Mouse (Mus musculus): ENCODE data around the gene Fgfrl1.

Fgfrl1 gene

DNA sequence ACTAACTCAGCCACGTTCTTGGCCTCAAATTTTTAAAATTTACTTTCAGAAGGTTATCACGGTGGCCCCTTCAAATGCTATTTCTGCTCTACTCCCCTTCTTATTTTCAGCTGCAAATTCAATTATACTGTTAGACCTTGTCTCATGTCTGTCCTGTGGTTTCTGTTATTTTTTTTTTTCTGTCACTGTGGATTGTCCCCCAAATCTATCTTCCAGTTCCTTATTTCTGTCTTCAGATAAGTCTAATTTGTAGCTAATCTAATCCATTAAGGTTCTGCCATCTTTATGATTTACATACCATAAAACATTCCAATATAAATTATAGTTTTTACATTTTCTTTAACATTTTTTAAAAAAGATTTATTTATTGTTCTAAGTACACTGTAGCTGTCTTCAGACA, 24.8 kb upstream of the Fgfrl1 start:
- DNase-seq (ENCODE audit: low read depth, low spot score): no peak

DNA sequence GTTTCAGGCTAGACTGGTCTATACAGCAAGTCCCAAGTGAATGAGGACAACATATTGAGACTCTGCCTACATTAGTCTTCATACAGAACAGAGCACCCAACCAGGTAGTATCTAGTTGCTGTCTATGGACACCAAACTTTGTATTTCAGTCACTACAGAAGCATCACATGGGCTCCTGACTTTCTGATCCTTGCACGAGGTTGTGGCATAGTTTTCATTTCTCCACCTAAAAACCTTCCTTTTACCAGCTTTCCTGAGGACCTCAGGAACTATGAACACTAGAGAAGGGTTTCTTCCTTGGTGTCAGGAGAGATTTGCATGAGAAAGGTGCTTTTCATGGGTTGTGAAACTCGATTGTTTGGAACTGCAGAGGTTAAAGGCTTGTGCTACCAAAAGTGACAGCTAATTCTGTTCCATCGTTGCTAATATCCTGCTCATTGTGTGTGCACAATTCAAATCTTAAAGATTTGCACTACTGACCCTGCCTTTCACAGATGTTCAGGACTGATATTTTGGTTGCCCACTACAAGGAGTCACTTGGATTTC, 23.7 kb upstream of the Fgfrl1 start:
- no peak for DNase-seq (ENCODE audit: low read depth, low spot score)

DNA sequence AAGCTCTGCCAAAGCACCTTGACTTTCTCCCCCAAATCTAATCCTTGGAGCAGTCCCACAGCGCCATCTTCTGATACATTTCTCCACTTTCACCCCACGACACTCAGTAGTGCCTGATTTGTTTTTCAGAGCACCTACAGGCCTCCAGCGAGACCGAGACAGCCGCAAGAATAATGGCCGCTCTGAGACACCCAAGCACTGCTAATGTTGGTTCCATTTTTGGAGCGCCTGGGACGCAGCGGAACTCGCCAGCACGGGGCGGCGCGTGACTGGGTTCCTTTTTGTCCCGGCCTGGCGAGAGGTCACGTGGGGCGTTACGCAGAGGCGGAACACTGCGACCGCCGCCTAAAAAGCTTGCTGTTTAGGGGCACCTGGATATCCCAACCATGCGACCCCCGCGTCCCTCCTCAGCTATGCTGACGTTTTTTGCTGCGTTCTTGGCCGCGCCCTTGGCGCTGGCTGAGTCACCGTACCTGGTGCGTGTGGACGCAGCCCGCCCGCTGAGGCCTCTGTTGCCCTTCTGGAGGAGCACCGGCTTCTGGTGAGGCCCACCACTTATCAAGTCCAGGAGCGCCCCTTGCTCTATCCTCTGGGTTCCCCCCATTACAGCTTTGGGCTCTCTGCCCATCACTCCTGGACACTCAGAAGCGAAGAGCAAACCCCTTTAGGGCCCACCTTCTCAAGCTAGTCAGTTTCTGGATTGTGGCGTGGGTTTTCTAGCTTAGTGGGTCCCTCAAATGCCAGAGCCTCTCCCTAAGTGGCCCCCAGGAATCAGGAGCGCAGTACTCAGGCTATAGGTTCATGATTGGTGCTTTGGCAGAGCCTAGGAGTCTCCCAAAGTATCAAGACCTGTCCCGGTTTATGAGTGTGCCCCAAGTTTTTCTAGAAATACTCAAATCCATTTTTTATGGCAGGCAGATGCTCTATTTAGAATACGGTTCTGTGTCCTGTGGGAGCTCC, 22.9 kb upstream of the Fgfrl1 start, which contains the start of gene Dgkq:
Dgkq (minus strand) TSS at position 696 of the 960 bp plus-strand sequence.
- no peak for DNase-seq (ENCODE audit: low read depth, low spot score)

DNA sequence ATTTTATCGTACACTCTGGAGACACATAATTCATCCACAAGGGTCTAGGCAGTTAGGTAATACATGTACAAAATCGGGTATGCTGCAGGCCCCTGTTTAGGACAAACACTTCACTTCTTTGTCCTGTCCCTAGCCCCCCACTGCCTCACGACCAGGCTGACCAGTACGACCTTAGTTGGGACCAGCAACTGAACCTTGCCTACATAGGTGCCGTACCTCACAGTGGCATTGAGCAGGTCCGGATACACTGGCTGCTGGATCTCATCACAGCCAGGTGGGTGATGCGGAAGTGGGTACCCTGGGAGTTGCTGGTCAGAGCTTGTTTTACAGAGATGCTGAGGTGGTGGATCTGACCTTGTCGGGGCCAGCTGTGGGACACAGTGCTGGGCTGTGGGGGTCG, 22.2 kb upstream of the Fgfrl1 start:
- no peak for DNase-seq (ENCODE audit: low read depth, low spot score)

DNA sequence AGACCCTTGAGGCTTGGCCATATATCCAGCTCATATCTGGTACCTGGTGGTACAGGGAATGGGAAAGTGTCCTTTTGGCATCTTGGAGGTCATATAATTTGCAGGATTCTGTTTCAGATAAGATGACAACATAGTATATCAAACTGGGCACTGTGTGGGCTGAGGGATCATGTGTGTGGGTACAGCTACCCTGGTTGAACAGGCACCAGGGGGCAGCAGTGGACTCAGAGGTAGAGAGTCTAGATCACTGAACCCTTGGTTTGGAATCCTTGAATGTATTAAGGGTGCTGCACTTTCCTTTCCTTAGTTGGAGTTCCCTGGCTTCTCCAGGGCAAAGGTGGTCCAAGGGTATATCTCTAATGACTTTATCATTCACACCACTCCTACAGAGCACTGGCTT, 21.4 kb upstream of the Fgfrl1 start:
- no peak for DNase-seq (ENCODE audit: low read depth, low spot score)

DNA sequence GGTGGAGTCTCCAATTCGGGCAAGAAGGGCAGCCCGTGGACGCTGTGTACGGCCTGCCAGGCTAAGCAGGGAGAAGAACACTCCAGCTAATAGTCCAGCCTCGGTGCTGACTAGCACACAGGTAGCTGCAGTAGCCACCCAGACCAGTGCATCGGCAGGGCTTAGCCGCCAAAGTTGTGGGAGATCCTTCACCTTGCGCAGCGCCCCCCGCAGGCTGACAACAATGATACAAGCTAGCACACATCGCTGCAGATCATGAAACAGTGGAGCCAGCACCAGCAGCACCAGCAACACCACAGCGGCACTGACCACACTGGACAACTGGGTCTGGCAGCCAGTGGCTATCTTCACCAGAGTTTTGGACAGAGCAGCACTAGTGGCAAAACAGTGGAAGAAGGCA, 20.4 kb upstream of the Fgfrl1 start:
- DNase-seq (ENCODE audit: low read depth, low spot score): no peak

DNA sequence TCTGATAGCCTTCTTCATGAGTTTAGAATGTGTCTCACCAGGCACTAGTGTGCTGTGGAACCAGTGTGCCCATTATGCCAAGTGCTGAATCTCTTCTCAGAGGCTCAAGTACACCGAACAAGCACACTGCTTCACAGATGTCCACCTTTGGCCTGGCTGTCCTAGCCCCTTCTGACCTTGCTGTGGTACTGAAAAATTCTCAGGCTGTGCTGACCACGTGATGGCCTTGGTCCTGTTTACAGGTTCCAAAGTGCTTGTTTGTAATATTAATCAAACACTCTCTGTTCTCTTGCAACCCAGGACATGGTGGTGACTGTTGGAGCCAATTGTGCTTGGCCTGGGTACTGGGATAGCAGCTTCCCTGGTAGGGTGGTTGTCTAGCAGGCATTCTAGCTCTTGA, 17.6 kb upstream of the Fgfrl1 start:
- no peak for DNase-seq (ENCODE audit: low read depth, low spot score)

DNA sequence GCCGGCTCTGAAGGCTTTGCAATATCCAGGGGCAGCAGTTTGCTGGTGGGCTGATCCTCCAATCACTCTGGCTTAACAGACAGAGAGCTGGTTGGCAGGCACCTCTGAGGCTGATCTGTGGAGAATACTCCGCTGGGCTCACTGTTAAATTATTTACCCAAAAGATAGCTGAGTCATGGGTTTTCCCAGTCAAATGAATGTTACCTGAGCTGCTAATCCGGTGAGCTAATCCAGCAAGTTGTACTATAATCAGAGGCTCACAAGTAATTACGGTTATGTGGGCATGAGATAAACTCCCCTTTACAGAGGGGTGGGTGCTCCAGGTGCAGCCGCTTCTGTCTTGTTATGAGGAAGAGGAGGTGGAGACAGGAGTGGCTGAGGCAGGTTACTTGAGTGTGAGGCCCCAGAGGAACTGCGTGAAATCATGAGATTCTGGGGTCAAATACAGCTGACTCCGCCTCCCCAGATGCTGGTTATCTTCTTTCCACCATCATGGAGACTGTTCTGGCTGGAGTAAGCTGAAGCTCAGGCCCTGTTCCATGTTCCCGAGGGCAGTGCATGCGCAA, 16.8 kb upstream of the Fgfrl1 start, which contains the start of gene Slc26a1:
Slc26a1 (minus strand) TSS at position 319 of the 566 bp plus-strand sequence.
- DNase-seq (ENCODE audit: low read depth, low spot score): no peak

DNA sequence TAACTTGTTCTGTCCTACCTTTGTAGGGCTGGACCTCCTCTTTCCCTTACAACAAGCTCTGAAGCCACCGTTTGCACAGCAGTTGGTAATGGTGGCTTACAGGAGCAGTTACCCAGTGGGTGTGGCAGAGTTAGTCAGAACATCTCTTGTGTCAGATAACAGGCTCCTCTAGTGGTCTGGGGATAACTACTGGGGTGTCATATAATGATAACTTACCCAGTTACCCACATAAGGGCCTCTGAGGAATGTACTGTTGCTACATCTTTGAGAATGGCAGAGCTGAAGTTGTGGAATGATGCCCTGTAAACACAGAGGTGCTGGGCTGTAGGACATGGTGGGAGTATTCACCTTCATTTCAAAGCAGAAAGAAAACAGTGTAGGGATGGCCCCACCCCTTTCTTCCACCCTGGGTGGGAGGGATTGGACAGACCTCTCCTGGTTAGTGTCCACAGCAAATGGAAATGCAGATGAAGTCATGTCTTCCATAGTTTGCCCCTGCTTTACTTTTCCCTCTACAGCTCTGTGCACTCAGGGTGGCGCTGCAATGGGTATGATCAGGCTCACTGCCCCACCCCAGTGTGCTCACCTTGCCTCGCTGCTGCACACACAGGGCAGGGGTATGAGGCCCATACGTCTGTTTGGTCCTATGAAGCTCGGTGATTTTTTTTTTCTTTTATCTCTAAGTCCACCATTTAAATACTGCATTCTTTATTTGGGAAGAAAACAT, 15.2 kb upstream of the Fgfrl1 start:
- no peak for DNase-seq (ENCODE audit: low read depth, low spot score)

DNA sequence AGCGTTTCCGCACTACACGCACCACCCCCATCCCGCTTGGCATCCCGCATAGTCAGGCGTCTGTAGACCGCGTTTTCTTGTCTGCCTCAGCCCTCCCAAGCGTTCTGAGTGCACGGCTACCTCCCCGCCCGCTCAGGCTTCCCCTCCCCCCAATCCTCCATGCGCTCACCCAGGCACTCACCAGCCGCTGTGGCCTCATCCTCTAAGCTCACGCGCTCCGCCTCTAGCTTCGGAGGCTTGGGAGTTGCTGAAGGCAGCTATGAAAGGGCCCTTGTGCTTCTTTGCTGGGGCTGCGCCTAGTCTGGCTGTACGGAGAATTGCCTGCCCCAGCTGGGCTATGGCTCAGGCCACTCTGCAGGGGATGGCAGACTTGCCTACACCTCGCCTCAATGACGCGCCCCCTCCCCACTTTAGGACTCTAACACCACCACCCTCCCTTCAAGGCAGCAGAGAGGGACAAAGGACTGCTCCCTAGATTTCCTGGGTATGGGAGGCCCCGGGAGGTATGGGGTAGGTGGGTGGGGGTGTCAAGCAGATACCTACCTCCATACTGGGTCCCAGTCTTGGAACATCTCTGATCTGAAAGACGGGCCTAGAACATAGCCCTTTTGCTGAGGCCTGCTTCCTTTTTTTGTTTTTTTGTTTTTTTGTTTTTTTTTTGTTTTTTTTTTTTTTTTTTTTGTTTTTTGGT, 14.4 kb upstream of the Fgfrl1 start:
- DNase-seq (ENCODE audit: low read depth, low spot score): no peak

DNA sequence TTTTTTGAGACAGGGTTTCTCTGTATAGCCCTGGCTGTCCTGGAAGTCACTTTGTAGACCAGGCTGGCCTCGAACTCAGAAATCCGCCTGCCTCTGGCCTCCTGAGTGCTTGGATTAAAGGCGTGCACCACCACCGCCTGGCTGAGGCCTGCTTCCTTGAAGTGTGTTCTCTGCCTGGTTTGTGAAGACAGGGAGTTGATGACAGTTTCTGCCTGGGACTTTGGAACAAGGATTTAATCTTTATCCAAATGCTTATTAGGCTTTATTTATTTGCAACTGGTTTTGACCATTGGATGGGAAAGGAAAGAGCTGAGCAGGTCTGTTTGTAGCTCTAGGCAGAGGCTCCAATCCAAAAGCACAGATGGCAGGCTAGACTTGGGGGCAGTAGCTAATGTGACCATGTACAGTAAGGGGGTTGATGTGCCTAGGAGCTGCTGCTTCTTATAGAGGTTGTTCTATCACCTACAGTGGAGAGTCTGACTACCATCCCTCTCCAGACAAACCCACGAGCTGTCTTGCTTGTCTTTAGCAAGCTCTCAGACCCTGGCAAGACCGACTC, 13.8 kb upstream of the Fgfrl1 start:
- DNase-seq (ENCODE audit: low read depth, low spot score): no peak

DNA sequence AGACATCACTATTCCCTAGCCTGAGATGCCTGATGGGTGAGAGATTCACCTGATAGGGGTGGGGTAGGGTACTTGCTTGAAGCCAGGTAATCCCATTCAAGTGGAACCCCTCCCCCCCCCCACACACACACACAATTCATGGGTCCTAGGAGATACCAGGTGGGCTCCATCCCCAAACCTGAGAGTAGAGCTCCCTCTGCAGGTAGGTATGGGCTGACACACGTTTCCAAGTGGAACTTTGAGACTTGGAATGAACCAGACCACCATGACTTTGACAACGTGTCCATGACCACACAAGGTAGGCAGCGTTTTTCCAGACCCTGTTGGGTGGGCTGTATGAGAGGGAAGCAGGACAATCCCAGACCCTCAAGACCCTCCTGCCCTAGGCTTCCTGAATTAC, 12.3 kb upstream of the Fgfrl1 start:
- DNase-seq (ENCODE audit: low read depth, low spot score): no peak

DNA sequence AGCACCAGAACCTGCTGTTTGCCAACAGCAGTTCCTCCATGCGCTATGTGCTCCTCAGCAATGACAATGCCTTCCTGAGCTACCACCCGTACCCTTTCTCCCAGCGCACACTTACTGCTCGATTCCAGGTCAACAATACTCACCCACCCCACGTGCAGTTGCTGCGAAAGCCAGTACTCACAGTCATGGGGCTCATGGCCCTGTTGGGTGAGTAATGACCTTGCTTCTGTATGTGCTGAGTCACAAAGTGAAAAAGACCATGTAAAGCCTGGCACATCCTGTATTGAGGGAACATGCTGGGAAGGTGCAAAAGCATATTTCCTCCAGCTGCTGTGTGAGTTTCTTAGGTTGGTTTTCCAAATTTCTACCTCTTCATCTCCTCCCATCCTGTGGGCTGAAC, 11.3 kb upstream of the Fgfrl1 start:
- DNase-seq (ENCODE audit: low read depth, low spot score): no peak

DNA sequence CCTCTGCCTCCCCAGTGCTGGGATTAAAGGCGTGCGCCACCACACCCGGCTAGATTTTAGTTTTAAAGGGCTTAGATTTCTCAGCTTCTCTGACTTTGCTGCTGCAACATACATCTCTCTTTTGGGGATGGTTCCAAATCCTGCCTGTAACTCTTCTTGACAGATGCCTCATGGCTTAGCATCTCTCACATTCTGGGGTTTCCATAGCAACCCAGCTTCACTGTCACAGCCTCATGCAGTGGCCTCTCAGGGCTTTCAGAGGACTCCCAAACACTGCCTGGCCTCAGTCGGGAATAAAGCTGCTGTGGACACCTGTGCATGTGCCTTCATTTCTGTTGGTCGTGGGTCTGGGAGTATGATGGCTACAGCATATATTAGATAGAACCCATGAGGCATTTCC, 3.1 kb upstream of the Fgfrl1 start:
- no peak for DNase-seq (ENCODE audit: low read depth, low spot score)

DNA sequence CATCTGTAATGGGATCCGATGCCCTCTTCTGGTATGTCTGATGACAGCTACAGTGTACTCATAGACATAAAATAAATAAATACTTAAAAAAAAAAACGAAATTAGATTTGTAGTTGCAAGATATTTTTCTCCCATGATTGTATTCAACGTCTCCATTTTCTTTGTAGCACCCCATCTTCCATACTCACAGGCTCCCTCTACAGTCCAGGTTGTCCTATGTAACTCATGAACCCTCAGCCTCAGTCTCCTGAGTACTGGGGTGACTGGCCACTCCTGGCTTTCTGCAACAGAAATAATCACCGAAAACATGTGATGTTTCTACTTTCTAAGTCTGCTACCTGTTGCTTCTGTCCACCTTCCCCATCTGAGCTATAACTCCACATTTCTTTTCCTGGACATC, 1.0 kb upstream of the Fgfrl1 start:
- DNase-seq (ENCODE audit: low read depth, low spot score): no peak

DNA sequence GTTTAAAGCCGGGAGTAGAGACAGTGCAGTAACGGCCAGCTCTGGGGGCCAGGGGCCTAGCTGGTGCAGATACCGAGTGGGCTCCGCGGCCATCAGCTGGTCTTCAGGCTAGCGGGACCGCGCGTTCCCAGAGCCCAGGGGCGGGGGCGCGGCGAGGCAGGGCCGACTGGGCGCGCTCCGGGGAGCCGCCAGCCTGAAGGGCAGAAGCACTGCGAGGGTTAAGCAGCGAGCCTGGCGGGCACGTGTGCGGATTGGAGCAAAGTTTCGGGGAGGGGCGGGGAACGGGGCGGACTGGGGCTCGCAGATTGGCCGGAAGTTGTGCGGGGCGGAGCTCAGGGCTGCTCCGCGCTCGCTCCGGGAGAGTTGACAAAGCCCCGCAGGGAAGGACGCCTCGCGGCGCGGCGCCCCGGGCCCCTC, 1.7 kb downstream of the Fgfrl1 start:
- no peak for DNase-seq (ENCODE audit: low read depth, low spot score)

DNA sequence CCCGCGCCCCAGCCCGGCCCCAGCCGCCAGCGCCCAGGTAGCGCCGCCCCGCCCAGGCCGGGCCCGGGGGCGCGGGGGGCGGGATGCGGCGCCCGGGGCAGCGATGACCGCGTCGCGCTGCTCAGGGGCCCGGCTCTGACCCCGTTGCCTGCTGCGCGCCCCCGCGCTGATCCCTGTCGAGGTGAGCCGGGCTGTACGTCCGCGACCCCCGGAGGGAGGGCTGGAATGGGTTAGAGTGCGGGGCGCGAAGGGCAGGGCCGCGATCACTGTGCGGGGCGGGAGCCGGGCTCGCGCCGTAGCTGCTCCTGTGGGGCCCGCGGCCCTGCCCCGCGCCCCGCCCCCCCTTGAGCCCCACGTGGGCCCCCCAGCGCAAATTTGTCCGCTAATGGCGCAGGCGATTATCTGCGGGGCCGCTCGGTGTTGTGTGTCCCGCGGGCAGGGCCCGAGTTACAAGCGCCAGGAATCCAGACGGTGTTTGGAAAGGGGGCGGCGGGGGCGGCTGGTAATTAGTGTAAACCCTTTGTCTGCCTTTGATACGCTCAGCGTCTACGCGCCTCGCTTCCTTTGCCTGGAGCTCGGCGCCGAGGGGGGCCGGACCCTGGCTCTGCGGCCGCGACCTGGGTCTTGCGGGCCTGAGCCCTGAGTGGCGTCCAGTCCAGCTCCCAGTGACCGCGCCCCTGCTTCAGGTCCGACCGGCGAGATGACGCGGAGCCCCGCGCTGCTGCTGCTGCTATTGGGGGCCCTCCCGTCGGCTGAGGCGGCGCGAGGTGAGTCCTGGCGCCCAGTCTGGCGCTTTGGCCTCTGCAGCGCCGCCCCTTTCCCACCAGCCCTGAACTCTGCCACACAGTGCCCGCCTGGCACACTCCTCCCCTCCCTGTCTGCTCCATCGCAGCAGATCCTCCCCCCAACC, 2.4 kb downstream of the Fgfrl1 start:
- no peak for DNase-seq (ENCODE audit: low read depth, low spot score)

DNA sequence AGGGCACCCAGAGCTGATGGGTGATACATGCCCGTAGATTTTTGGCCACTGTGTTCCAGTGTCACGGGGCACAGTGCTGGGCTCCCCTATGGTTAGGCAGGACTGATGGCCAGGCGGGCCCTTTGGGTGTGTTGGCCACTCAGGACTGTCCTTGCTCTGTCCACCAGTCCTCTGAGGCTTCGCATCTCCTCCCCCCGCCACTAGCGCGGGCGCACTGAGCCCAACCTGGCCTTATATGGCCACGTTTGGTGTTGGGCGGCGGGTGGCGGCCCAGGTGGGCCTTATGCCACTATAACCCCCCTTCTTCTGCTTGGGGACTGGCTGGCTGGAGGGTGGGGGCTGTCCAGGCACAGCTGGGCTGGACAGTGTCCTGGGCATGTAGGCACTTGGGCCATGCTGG, 3.7 kb downstream of the Fgfrl1 start:
- no peak for DNase-seq (ENCODE audit: low read depth, low spot score)

DNA sequence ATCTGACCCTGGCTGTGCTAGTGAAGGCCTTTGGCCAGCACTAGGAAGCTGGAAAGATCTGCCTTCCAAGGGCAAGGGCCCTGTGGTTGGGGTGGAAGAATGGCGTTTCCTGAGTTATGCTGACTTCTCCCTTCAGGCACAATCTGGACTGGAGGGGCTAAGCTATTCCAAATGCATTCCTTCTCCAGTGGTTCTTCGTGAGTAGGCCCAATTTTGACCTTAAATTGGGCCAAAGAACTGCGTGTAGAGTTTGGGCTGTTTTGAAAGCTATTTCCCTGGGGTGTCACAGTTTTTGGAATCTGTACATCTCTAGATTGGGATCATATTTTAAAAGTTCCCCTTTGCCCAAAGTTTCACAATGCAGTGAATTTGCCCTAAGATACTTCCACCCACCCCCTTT, 4.4 kb downstream of the Fgfrl1 start:
- DNase-seq (ENCODE audit: low read depth, low spot score): no peak

DNA sequence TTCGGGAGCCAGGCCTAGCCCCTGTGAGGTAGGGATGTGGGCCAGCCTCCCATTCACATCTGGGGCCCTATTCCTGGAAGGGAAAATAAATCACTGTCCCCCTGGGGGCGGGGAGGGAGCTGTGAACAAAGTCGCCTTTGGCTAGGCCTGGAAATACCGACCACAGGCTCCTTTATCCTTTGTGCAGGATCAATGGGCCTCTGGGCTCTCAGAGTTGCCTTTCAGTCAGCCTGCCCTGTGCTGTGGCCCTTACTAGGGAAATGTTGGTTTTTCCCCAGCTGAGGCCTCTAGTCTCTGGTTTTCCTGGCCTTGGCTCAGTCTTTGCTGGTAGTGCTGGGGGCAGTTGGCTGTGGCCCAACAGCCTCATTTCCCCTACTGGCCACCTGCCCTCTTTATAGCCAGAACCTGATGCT, 5.2 kb downstream of the Fgfrl1 start:
- no peak for DNase-seq (ENCODE audit: low read depth, low spot score)

Measured in retina, adult 2 months (tissue).